Mouse (Mus musculus) small intestine, adult 2 months (tissue): ENCODE measurements around the gene Thnsl1.

Experiments used
- CTCF ChIP-seq: fragments of 200-500 bp; IDR thresholded peaks from 2 replicates; pipeline ENCODE4 v1.5.1; 2012; ENCODE audit warnings: low read depth, mild to moderate bottlenecking, control low read depth, inconsistent platforms, low read length, moderate library complexity, mixed read lengths; ENCODE audit not compliant: insufficient replicate concordance, insufficient read length; ENCODE audit errors: extremely low read depth
- POLR2A ChIP-seq: fragments of 200-500 bp; IDR thresholded peaks from 2 replicates; pipeline ENCODE4 v1.6.1; 2012; ENCODE audit warnings: low read depth, mild to moderate bottlenecking, control low read depth, inconsistent platforms, low read length, moderate library complexity

DNA sequence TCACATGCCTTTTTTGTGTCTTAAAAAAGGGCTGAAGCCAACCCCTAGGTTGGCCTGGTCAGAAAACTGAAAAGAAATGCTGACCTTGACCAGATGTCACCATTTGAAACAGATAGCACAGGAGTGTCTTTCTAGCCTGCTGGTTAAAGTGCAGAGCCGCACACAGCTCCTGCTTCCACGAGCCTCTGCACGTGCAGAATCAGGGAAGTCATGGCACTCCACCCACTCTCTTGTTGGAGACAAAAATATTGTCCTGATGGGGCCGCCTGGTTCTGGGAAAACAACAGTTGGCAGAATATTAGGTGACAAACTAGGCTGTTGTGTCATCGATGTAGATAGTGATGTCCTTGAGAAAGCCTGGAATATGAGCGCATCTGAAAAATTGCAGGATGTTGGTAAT is 5.8 kb downstream of the Thnsl1 start:
- TF ChIP-seq POLR2A = no peak
- TF ChIP-seq CTCF = no peak
